In genomic region chr19:47279372-47279771, GRCm38 (mm10) we compare ENCODE assay signal across 9 mouse cellular contexts.
DNase-seq lines count a peak whose midpoint lies in the region; ATAC-seq and TF ChIP-seq lines count a peak whose summit lies in the region.
"Had no signal": no experiment of that assay in that cellular context is flagged by ENCODE, and none has a peak within 500 bp of the region (broad histone marks: within the 10 kb centered on the region; RNA-seq: fewer than 3 reads in every experiment).

No protein-coding gene starts in this region.

- no peak overlapping the region for H3K4me3 ChIP-seq in embryonic facial prominence, embryonic 13.5 days
- H3K4me3 ChIP-seq in embryonic facial prominence, embryonic 10.5 days: no peak overlapping the region
- H3K4me3 ChIP-seq in lung, embryonic 14.5 days (ENCODE audit: low read depth, low read length): no peak overlapping the region
- H3K4me3 ChIP-seq: midbrain, embryonic 13.5 days had no signal

- no peaks in the 10 kb centered on the region for H3K9me3 ChIP-seq in embryonic facial prominence, embryonic 13.5 days
- no peaks in the 10 kb centered on the region; the same call in 1 of the 2 replicates for H3K9me3 ChIP-seq in embryonic facial prominence, embryonic 10.5 days
- no peaks in the 10 kb centered on the region for H3K9me3 ChIP-seq in lung, embryonic 14.5 days (ENCODE audit: low read depth, low read length)
- H3K9me3 ChIP-seq: midbrain, embryonic 13.5 days had no signal

- H3K9ac ChIP-seq in embryonic facial prominence, embryonic 13.5 days: no peak overlapping the region
- no peak overlapping the region for H3K9ac ChIP-seq in lung, embryonic 14.5 days
- H3K9ac ChIP-seq: midbrain, embryonic 13.5 days had no signal

- ATAC-seq in embryonic facial prominence, embryonic 13.5 days (ENCODE audit: insufficient number of reproducible peaks, insufficient read depth, low FRiP score, low TSS enrichment, low read depth): no peak
- no peak for ATAC-seq in lung, embryonic 14.5 days (ENCODE audit: insufficient read depth)
- ATAC-seq: midbrain, embryonic 13.5 days had no signal

- no peaks in the 10 kb centered on the region for H3K27me3 ChIP-seq in embryonic facial prominence, embryonic 13.5 days
- H3K27me3 ChIP-seq in embryonic facial prominence, embryonic 10.5 days (replicated peaks; ENCODE audit: low read depth, poor library complexity, severe bottlenecking): no peaks in the 10 kb centered on the region
- no peaks in the 10 kb centered on the region for H3K27me3 ChIP-seq in lung, embryonic 14.5 days (ENCODE audit: insufficient read depth, low read length)
- H3K27me3 ChIP-seq: midbrain, embryonic 13.5 days had no signal

- WGBS in embryonic facial prominence, embryonic 13.5 days: 82% methylated on average over 4 of the region's 4 CpGs
- 84% methylated on average over 4 of the region's 4 CpGs for WGBS in embryonic facial prominence, embryonic 10.5 days
- 62% methylated on average over 4 of the region's 4 CpGs for WGBS in lung, embryonic 14.5 days

- TF ChIP-seq CTCF in lung, embryonic 14.5 days (IDR thresholded peaks at IDR 0.05; ENCODE audit: low read depth): no peak

- DNase-seq in embryonic facial prominence, embryonic 10.5 days (ENCODE audit: low spot score): no peak
- DNase-seq in lung, embryonic 14.5 days: no peak
- no peak for DNase-seq in lung, postnatal 25 days (ENCODE audit: low spot score)
- DNase-seq in heart, postnatal 14 days: peak; percentile 51 to 52
- peak; percentile 21 for DNase-seq in lung, postnatal 36 days
- no peak for DNase-seq in layer of hippocampus, postnatal 10 days (ENCODE audit: low spot score in 2 of 2)
- no peak for DNase-seq in right cerebral cortex, postnatal 25 days

- H3K4me2 ChIP-seq in embryonic facial prominence, embryonic 13.5 days: no peak overlapping the region
- no peak overlapping the region for H3K4me2 ChIP-seq in lung, embryonic 14.5 days
- H3K4me2 ChIP-seq: midbrain, embryonic 13.5 days had no signal

- intact Hi-C loops in heart, postnatal 14 days (cut with DNase I): loop anchor here (10.0 kb wide), 1 partner anchor 195 kb away; no protein-coding TSS in a partner anchor

- H3K36me3 ChIP-seq in embryonic facial prominence, embryonic 13.5 days: peaks cover 98% of the 10 kb centered on the region
- peaks cover 99% of the 10 kb centered on the region for H3K36me3 ChIP-seq in embryonic facial prominence, embryonic 10.5 days (replicated peaks)
- H3K36me3 ChIP-seq in lung, embryonic 14.5 days (ENCODE audit: insufficient read depth): peaks cover 89% of the 10 kb centered on the region

- peak overlapping the region; percentile 69 for H3K27ac ChIP-seq in embryonic facial prominence, embryonic 13.5 days
- H3K27ac ChIP-seq in embryonic facial prominence, embryonic 10.5 days (replicated peaks): no peak overlapping the region
- H3K27ac ChIP-seq in lung, embryonic 14.5 days (ENCODE audit: low read depth): peak overlapping the region; percentile 64; the same call in 1 of the 2 replicates

- H3K4me1 ChIP-seq in embryonic facial prominence, embryonic 13.5 days: peaks cover 28% of the 10 kb centered on the region; the same call in 1 of the 2 replicates
- peaks cover 6% of the 10 kb centered on the region; the same call in 1 of the 2 replicates for H3K4me1 ChIP-seq in embryonic facial prominence, embryonic 10.5 days
- H3K4me1 ChIP-seq in lung, embryonic 14.5 days (ENCODE audit: insufficient read depth): no peaks in the 10 kb centered on the region; the same call in 1 of the 2 replicates
- H3K4me1 ChIP-seq: midbrain, embryonic 13.5 days had no signal

Comparison
In these comparisons a context has a peak if more than half of its experiments do, and no peak if none do; other contexts are left out.
1. DNase-seq: peak in heart, postnatal 14 days (2 of 2) and lung, postnatal 36 days (single experiment); none in embryonic facial prominence, embryonic 10.5 days (single experiment), lung, embryonic 14.5 days (single experiment), lung, postnatal 25 days (single experiment), layer of hippocampus, postnatal 10 days (0 of 2) and right cerebral cortex, postnatal 25 days (single experiment).